Mouse (Mus musculus) hindbrain, embryonic 14.5 days (tissue): ENCODE results near the gene Mgrn1. TPM values are rescaled to one million over a fixed set of nuclear protein-coding genes. Genes with fewer than 3 reads are reported as not detected.
A peak's percentile ranks its signal among the peaks of the same experiment; 100 is the strongest.

Source experiments
- ATAC-seq: fragments of 200-750 bp; cut with Nextera tagmentation; 2 replicates; pipeline ENCODE4 v1.8.0; 2017; ENCODE audit warnings: moderate number of reproducible peaks, mild to moderate bottlenecking, moderate TSS enrichment, moderate library complexity; ENCODE audit not compliant: low FRiP score
- DNase-seq: peaks from one replicate; pipeline ENCODE4 v3.0.0-alpha.2; 2015; ENCODE audit warnings: low spot score
- H3K27ac ChIP-seq: fragments of 300-500 bp; sonication (generic); 2 replicates; pipeline ENCODE4 v1.5.1; 2014; ENCODE audit warnings: mild to moderate bottlenecking, moderate library complexity
- H3K27me3 ChIP-seq: fragments of 300-500 bp; sonication (generic); 2 replicates; pipeline ENCODE4 v1.6.1; 2014; ENCODE audit warnings: mild to moderate bottlenecking, low read length, mixed read lengths; ENCODE audit not compliant: control insufficient read depth, insufficient read depth
- H3K36me3 ChIP-seq: fragments of 300-500 bp; sonication (generic); replicated peaks from 2 replicates; pipeline ENCODE4 v1.6.1; 2014; ENCODE audit not compliant: control insufficient read depth, insufficient read depth
- H3K4me1 ChIP-seq: fragments of 300-500 bp; sonication (generic); replicated peaks from 2 replicates; pipeline ENCODE4 v1.6.1; 2014; ENCODE audit warnings: antibody characterized with exemption, low read length, mixed read lengths; ENCODE audit not compliant: control insufficient read depth, insufficient read depth
- H3K4me2 ChIP-seq: fragments of 300-500 bp; sonication (generic); replicated peaks from 2 replicates; pipeline ENCODE4 v1.6.1; 2014; ENCODE audit warnings: mild to moderate bottlenecking, moderate library complexity
- H3K4me3 ChIP-seq: fragments of 300-500 bp; sonication (generic); replicated peaks from 2 replicates; pipeline ENCODE4 v1.5.1; 2014; ENCODE audit warnings: mild to moderate bottlenecking, low read length
- H3K9ac ChIP-seq: fragments of 300-500 bp; sonication (generic); 2 replicates; pipeline ENCODE4 v1.6.1; 2014
- H3K9me3 ChIP-seq: fragments of 300-500 bp; sonication (generic); 2 replicates; pipeline ENCODE4 v1.6.1; 2016; ENCODE audit warnings: low read length; ENCODE audit not compliant: control insufficient read depth
- WGBS: fragments of 180-500 bp; shearing (Covaris S2); extraction: QIAGEN DNeasy Blood & Tissue Kit; methylation state at CpG from one replicate; pipeline ENCODE4 v1.1.7; 2014; 5-methylcytosine and 5-hydroxymethylcytosine counted together
- polyA plus RNA-seq: library from polyadenylated mRNA; unstranded; fragments of >200 nt; fragmentation: Nextera tagmentation; extraction: Ambion mirVana; gene quantifications from 2 replicates; pipeline ENCODE4 v1.2.1, GENCODE M21; 2014

Mgrn1 gene
- polyA plus RNA-seq, 1 experiment from 2014 or later, result 119 TPM

DNA sequence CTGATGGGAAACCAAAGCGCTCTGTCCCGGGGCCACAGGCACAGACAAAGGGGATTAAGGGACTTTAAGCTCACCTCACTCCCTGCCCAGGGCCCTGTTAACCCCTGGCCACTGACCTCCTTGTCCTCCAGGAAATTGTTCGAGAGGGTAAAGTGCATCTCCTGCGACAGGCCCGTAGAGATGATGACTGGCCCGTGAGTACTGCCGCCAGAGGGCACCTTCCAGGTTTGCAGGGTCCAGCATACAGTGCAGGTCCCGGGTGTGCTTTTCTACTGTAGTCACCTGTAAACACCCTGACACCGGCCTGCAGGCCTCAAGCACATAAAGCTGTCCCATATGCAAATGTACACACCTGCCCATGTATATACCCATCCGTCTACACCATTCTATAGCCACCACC, 24.7 kb upstream of the Mgrn1 start:
- WGBS, result 56% methylated on average over 10 of the region's 10 CpGs
- no peaks in the 10 kb centered on the region for H3K27me3 ChIP-seq
- H3K27ac ChIP-seq, result no peak overlapping the region
- DNase-seq (no peak), ATAC-seq (no peak)
- H3K4me1 ChIP-seq, result no peaks in the 10 kb centered on the region
- H3K9me3 ChIP-seq, result no peaks in the 10 kb centered on the region
- H3K4me3 ChIP-seq, result no peak overlapping the region
- no peak overlapping the region for H3K4me2 ChIP-seq
- H3K36me3 ChIP-seq, result no peaks in the 10 kb centered on the region
- H3K9ac ChIP-seq, result no peak overlapping the region

DNA sequence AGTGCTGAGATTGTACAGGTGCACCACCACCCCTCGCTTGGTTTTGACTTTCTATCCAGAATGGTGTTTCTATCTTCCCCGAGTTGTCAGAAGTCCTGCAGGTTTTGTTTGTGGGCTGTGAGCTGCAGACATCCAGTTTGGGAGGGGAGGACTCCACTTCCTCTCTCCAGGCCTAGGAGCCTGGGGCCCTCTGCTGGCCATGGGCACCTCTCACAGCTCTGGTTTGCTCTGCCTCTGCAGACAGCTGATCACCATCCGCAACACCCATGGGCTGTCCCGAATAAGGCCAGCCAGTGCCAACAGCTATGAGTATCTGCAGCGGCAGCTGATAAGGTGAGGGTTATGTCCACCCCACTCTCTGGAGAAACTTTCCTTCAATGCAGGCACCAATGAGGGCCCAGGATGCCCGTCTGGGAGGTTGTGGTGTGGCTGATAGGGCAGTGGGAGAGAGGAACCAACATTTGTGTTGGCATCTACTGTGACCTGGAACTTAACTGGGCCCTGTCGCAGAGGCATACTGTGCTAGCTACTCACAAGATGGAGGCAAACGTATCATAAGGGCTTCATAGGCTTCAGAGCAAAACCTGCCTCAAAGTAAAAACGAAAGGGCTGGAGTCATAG, 23.1 kb upstream of the Mgrn1 start:
- Histone ChIP-seq H3K4me3 (no peak overlapping the region), H3K27me3 (no peaks in the 10 kb centered on the region), H3K4me1 (no peaks in the 10 kb centered on the region), H3K36me3 (no peaks in the 10 kb centered on the region), H3K27ac (no peak overlapping the region), H3K4me2 (no peak overlapping the region), H3K9ac (no peak overlapping the region), H3K9me3 (no peaks in the 10 kb centered on the region)
- WGBS, result 58% methylated on average over 9 of the region's 9 CpGs
- peak; percentile 55; the same call in 1 of the 2 replicates for ATAC-seq
- peak; percentile 50 for DNase-seq

DNA sequence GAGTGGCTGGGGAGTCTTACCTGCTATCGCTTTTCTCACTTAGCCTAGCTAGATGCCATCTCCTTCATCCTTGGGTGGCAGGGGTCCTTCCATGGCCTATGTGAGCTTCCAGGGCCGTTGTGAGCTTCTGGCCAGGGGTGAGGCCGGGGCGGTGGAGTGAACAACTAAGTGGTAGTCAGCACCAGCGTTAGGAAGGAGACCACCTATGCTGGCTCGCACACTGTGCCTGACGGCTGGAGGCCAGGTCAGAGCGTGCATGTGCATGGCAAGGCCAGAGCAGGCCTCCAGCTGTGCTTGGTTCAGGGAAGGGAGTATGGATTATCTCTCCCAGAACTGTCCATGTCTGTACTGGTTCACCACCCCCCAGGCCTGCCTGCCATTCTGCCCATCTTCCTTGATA, 22.3 kb upstream of the Mgrn1 start:
- peaks cover under 1% of the 10 kb centered on the region; the same call in 1 of the 2 replicates for H3K36me3 ChIP-seq
- H3K4me2 ChIP-seq, result no peak overlapping the region
- no peaks in the 10 kb centered on the region for H3K9me3 ChIP-seq
- no peak overlapping the region for H3K4me3 ChIP-seq
- H3K9ac ChIP-seq, result no peak overlapping the region
- no peaks in the 10 kb centered on the region for H3K27me3 ChIP-seq
- H3K4me1 ChIP-seq, result no peaks in the 10 kb centered on the region
- 87% methylated on average over 8 of the region's 8 CpGs for WGBS
- ATAC-seq (no peak), DNase-seq (no peak)
- no peak overlapping the region for H3K27ac ChIP-seq

DNA sequence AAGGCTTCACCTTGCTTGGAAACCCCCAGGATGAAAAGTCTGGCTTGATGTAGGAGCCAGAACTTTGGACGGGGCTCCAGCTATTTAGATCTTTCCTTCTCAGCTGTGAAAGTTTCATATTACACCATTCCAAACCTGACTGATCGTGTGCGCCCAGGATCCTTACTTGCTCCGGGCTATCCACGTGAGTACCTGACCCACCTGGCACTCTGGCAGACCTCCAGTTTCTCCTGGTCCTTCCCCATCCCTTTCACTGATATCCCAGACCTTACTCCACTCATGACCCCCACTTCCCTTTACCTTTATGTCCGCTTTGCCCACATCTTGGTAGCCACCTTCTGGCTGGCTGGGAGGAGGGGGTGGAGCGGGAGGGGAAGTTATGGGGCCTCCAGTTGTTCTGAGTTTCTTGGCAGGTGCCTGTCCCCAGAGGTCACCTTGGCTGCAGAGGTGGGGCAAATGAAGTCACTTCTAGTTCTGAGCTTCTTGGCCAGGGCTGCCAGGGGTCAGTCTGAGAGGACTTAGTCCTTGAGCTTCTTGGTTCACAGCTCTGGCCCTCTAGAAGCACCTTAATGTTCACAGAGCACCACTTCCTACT, 19.9 kb upstream of the Mgrn1 start:
- Histone ChIP-seq H3K4me1 (no peaks in the 10 kb centered on the region), H3K27ac (no peak overlapping the region), H3K4me2 (no peak overlapping the region), H3K4me3 (no peak overlapping the region), H3K36me3 (peaks cover 16% of the 10 kb centered on the region), H3K27me3 (no peaks in the 10 kb centered on the region), H3K9me3 (no peaks in the 10 kb centered on the region), H3K9ac (no peak overlapping the region)
- no peak for DNase-seq
- ATAC-seq, result no peak
- 79% methylated on average over 7 of the region's 7 CpGs for WGBS

DNA sequence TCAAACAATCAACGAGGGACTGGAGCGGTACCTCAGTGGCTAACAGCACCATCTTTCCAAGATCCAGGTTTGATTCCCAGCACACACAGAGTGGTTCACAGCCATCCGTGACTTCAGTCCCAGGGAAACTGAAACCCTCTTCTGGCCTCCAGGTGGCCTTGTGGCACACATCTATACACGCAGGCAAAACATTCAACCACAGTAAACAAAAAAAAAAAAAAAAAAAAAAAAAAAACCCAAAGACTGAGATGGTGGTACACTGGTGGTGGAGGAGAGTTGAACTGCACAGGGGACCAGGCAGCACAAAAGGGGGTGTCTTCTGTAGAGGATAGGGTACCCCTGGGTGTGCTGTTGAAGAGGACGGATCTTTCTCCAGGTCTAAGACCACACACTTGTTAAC, 15.6 kb upstream of the Mgrn1 start:
- H3K27ac ChIP-seq, result no peak overlapping the region
- 91% methylated on average over 5 of the region's 5 CpGs for WGBS
- no peaks in the 10 kb centered on the region for H3K4me1 ChIP-seq
- H3K36me3 ChIP-seq, result peaks cover 32% of the 10 kb centered on the region
- no peak for DNase-seq
- no peaks in the 10 kb centered on the region for H3K9me3 ChIP-seq
- no peaks in the 10 kb centered on the region for H3K27me3 ChIP-seq
- H3K4me2 ChIP-seq, result no peak overlapping the region
- no peak for ATAC-seq
- no peak overlapping the region for H3K4me3 ChIP-seq
- no peak overlapping the region for H3K9ac ChIP-seq

DNA sequence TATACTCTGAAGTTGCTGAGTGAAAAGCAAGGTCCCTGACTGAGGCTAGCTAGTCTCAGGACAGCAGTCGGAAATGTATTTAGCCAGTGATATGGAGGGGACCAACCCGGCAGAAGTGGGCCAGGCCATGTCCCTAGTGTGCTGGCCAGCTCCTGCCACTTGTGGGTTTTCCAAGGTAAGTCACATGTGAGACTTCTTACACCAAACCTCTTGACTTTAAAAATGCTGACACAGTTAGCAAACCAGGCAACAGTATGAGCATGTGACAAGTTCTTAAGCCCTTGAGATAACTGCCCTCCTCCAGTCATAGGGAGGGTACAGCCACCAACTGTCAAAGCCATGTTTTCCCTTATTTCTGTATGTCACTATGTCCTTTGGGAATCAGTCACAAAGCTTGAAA, 14.1 kb upstream of the Mgrn1 start:
- H3K9ac ChIP-seq, result no peak overlapping the region
- no peaks in the 10 kb centered on the region for H3K27me3 ChIP-seq
- DNase-seq, result no peak
- H3K4me2 ChIP-seq, result no peak overlapping the region
- no peak for ATAC-seq
- no peaks in the 10 kb centered on the region for H3K9me3 ChIP-seq
- no peaks in the 10 kb centered on the region; the same call in 1 of the 2 replicates for H3K4me1 ChIP-seq
- no peak overlapping the region for H3K4me3 ChIP-seq
- H3K36me3 ChIP-seq, result peaks cover 44% of the 10 kb centered on the region
- 82% methylated on average over 2 of the region's 2 CpGs for WGBS
- H3K27ac ChIP-seq, result no peak overlapping the region

DNA sequence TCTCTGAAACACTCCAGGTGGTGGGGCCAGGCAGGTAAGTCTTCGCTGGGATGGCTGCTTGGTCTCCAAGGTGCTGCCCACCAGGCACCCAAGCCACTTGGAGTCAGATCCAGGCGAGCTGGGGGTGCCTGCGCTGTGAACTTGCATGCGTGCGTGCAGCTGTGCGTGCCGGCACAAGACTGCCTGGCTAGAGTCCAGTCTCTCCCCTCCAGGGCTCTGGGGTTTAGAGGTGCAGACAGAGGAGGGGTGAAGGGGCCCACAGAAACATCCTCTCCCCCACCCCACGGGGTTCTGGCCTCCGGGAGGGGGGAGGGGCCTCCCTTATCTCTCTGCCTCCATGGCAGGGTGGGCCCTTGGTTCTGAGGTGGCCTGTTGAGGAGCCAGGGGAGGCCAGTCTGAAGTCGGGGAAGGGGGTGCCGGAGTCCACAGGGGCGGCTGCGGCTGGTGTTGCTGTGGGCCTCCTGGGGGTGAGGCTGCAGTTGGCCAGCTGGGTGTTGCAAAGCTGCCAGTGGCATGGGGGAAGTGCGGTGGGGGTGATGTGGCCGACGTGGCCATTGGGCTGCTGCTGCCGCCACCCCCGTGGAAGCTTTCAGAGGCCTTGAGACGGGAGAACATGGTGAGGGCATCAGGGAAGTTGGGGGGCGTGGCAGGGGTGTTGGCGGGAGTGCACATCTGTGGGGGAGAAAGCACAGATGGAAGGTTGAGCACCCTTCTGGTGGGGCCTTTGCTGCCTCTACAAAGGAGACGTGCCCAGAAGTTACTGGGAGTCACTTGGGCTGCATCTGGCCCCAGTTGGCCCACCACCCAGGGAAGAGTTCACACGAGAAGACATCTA, 10.6 kb upstream of the Mgrn1 start:
- H3K36me3 ChIP-seq, result peaks cover 28% of the 10 kb centered on the region
- no peak overlapping the region; the same call in 1 of the 2 replicates for H3K27ac ChIP-seq
- no peak overlapping the region for H3K4me2 ChIP-seq
- no peaks in the 10 kb centered on the region for H3K27me3 ChIP-seq
- H3K4me3 ChIP-seq, result no peak overlapping the region
- DNase-seq (no peak), ATAC-seq (no peak)
- 83% methylated on average over 23 of the region's 23 CpGs for WGBS
- H3K9ac ChIP-seq, result no peak overlapping the region
- H3K4me1 ChIP-seq, result peaks cover 16% of the 10 kb centered on the region
- no peaks in the 10 kb centered on the region for H3K9me3 ChIP-seq

DNA sequence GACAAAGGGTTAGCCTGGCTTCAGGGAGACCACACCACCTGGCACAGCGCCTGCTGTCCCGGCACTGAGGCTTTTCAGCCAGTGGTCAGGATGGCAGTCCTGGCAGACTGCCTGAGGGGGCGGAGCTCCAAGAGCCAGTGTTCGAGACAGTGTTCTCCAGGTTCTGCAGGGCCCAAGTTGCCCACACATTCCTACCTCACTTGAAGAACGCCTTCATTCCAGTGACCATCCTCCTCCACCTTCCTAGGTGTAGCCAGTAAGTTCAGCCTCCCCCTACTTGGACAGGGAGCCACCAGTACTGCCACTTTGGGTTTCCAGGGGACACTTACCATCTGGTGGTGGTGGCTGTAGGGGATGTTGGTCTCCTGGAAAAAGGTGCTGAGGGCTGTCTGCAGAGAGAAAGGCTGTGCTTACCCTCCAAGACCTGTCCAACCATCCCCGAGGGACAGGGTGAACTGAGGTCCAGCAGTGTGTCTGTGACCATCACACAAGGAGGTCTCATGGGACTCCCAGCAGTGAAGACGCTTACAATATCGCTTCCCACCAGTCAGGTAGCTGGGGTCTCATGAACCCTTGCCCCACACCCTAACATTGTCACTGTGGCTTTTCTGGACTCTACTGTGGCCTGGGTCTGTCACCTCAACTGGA, 9.9 kb upstream of the Mgrn1 start:
- Histone ChIP-seq H3K4me3 (no peak overlapping the region), H3K27ac (no peak overlapping the region; the same call in 1 of the 2 replicates), H3K36me3 (peaks cover 28% of the 10 kb centered on the region), H3K9me3 (no peaks in the 10 kb centered on the region), H3K9ac (no peak overlapping the region), H3K4me1 (peaks cover 19% of the 10 kb centered on the region), H3K27me3 (no peaks in the 10 kb centered on the region), H3K4me2 (no peak overlapping the region)
- WGBS, result 74% methylated on average over 8 of the region's 8 CpGs
- peak; percentile 54 for DNase-seq
- no peak for ATAC-seq

DNA sequence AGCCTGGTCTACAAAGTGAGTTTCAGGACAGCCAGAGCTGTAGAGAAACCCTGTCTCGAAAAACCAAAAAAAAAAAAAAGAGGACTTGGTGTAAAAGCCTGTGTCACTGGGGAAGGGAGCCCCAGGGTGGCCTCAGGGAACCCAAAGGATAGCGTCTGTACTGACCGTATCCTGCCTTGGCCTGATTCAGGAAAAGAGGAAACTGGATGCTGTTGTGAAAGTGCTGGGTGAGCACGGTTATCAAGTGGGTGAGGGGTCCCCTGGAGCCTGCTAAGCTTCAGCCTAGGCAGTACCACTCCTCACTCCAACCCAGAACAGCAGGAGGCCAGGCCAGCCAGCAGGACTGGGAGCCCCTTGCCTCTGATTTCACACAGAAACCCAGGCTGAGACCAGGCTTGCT, 8.9 kb upstream of the Mgrn1 start:
- Histone ChIP-seq H3K4me2 (no peak overlapping the region), H3K27ac (no peak overlapping the region), H3K9me3 (no peaks in the 10 kb centered on the region), H3K9ac (peak overlapping the region; percentile 87; the same call in 1 of the 2 replicates), H3K27me3 (no peaks in the 10 kb centered on the region), H3K4me3 (no peak overlapping the region), H3K4me1 (peaks cover 26% of the 10 kb centered on the region), H3K36me3 (peaks cover 28% of the 10 kb centered on the region)
- 82% methylated on average over 4 of the region's 4 CpGs for WGBS
- ATAC-seq (no peak), DNase-seq (no peak)
